Mouse (Mus musculus): Measurements from ENCODE around the gene Gm16381.
"Not testable (repeated sequence)": the region's sequence is repeated elsewhere in the genome, so short reads cannot be mapped to it uniquely, and the experiment has no call there.

The Gm16381 gene

DNA sequence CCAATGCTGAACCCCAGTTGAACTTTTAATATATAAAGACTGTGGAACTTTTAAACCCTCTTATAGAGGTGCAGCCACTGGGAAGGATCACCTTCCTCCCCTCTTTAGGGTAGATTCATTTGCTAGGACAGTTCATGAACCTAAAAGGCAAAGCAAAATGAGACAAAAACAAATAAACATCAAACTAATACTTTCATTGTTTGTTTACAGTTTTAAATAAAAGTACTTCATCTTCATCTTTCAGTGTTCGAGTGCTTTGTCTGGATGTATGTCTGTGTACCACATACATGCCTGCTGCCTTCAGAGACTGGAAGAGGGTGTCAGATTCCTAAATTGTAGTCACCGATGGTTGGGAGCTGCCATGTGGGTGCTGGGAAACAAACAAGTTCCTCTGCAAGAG is at the start of gene Gm16381:
Gene Gm16381, minus strand, starts transcription at position 101 of the 400 bp plus-strand sequence.
- not testable (repeated sequence) for DNase-seq

GRCm38 (mm10) chr12:87652916-87653703 is 8.7 kb upstream of the Gm16381 start:
- not testable (repeated sequence) for DNase-seq

DNA sequence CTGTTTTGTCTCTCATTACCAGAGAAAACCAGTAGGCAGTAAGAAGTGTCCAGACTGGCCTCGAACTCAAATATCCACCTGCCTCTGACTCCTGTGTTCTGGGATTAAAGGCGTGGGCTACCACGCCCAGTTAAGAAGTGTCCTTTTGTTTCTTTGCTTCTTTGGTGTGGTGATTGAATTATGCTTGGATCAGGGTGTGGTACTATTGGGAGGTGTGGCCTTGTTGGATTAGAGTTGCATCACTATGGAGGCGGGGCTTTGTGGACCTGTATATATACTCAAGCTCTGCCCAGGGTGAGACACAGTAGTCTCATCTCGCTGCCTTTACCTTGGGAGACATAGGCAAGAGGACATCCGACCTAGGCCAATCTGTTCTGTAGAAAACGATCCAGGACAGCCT is 25.9 kb downstream of the Gm16381 start, which contains the start of gene Gm4027:
Gene Gm4027, plus strand, starts transcription at position 301 of the 400 bp plus-strand sequence.
- DNase-seq, result not testable (repeated sequence)

DNA sequence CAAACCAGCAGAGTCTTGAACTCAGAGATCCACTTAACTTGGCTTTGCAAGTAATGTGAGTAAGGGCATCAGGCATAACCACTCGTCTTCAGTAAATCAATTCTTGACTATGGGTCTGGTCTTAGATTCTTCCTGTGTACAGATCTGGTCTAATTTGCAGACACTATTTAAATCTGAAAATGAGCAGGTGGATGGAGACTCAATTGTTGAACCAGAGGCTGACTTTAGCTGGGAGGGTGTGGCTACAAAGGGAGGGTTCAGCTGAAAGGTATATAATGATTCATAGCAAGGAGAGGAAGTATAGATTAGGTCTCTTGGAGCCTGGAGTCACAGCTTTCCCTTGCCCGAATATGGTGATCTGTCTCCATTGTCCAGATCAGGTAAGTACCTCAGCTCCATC is 42.0 kb downstream of the Gm16381 start, which contains the start of gene Oog1:
Gene Oog1, plus strand, starts transcription at position 301 of the 400 bp plus-strand sequence.
- DNase-seq, result not testable (repeated sequence)

DNA sequence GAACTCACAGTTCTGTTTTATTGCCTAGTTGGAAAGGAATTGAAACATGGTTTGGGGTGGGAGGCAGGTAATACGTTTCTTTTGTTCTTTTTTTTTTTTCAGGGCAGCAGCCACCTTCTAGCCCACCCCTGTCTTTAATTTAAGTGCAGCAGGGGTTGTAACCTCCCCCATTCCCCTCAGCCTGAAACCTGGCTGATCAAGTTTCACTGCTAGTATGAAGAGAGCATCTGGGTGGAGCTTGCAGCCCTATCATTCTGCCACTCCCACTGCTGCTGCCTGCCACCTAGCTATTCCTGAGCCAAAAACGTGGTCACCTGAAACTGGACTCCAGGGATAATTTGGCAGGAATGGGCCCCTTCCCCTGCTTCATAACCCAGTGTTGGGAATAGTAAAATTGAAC is 43.0 kb downstream of the Gm16381 start:
- DNase-seq, result not testable (repeated sequence)
